Mouse (Mus musculus): ENCODE data around the gene Herpud2.

DNA sequence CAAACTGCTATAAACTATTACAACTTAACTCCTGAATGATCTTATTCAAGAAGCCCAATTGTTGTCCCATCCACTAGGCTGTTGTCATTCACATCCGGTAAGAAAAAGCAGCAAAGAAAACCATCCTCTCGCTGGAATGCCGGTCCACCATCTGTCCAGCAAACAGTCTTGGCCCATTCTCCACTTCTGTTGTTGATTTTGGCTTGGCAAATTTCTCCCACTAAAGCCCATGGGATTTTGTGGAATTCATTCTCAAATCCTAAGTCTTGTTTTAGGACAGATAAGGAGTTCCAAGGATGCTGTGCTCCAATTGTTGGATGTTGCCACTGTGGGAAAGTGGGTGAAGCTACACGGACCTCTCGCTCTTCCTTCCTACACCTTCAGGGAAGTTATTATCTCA is 25.6 kb upstream of the Herpud2 start:
- no peak for TF ChIP-seq CTCF (IDR thresholded peaks at IDR 0.05; ENCODE audit: borderline replicate concordance, insufficient read depth, low read depth, low read length)
- no peak for TF ChIP-seq POLR2A (IDR thresholded peaks at IDR 0.05; ENCODE audit: borderline replicate concordance, insufficient read depth, low read length)

Data from cerebellum, adult 2 months (tissue).